Mouse (Mus musculus) lung, postnatal 0 days (tissue): ENCODE results near the gene Zfp512b. TPM values are rescaled to one million over a fixed set of nuclear protein-coding genes. Genes with fewer than 3 reads are reported as not detected.

Experiments used
- ATAC-seq: fragments of 200-750 bp; cut with Nextera tagmentation; 2 replicates; pipeline ENCODE4 v1.8.0; 2017; ENCODE audit warnings: moderate library complexity
- DNase-seq: peaks from one replicate; pipeline ENCODE4 v3.0.0-alpha.2; 2016; ENCODE audit warnings: low spot score
- H3K27ac ChIP-seq: fragments of 300-500 bp; sonication (generic); 2 replicates; pipeline ENCODE4 v1.5.1; 2014; ENCODE audit warnings: antibody characterized with exemption, mild to moderate bottlenecking, low read length, mixed read lengths
- H3K27me3 ChIP-seq: fragments of 300-500 bp; sonication (generic); replicated peaks from 2 replicates; pipeline ENCODE4 v1.6.1; 2014; ENCODE audit warnings: low read length, mixed read lengths; ENCODE audit not compliant: insufficient read depth
- H3K36me3 ChIP-seq: fragments of 300-500 bp; sonication (generic); 2 replicates; pipeline ENCODE4 v1.6.1; 2014; ENCODE audit warnings: low read length, mixed read lengths; ENCODE audit not compliant: insufficient read depth
- H3K4me1 ChIP-seq: fragments of 300-500 bp; sonication (generic); 2 replicates; pipeline ENCODE4 v1.6.1; 2014; ENCODE audit warnings: antibody characterized with exemption, low read depth, low read length, mixed read lengths; ENCODE audit not compliant: insufficient read depth
- H3K4me2 ChIP-seq: fragments of 300-500 bp; sonication (generic); replicated peaks from 2 replicates; pipeline ENCODE4 v1.6.1; 2014; ENCODE audit warnings: low read depth, mild to moderate bottlenecking, low read length, moderate library complexity, mixed read lengths
- H3K4me3 ChIP-seq: fragments of 300-500 bp; sonication (generic); 2 replicates; pipeline ENCODE4 v1.5.1; 2014; ENCODE audit warnings: low read depth, low read length
- H3K9ac ChIP-seq: fragments of 300-500 bp; sonication (generic); replicated peaks from 2 replicates; pipeline ENCODE4 v1.6.1; 2014; ENCODE audit warnings: low read depth, mild to moderate bottlenecking
- H3K9me3 ChIP-seq: fragments of 300-500 bp; sonication (generic); 2 replicates; pipeline ENCODE4 v1.6.1; 2016; ENCODE audit warnings: low read length, mixed read lengths
- CTCF ChIP-seq: IDR thresholded peaks from 2 replicates; pipeline ENCODE4 v1.5.1; 2016; ENCODE audit warnings: antibody characterized with exemption, mild to moderate bottlenecking
- EP300 ChIP-seq: IDR thresholded peaks from 2 replicates; pipeline ENCODE4 v1.6.1; 2016; ENCODE audit warnings: antibody characterized with exemption, mild to moderate bottlenecking, control low read depth
- WGBS: fragments of 180-500 bp; shearing (Covaris S2); extraction: QIAGEN DNeasy Blood & Tissue Kit; methylation state at CpG from one replicate; pipeline ENCODE4 v1.1.7; 2014; 5-methylcytosine and 5-hydroxymethylcytosine counted together
- polyA plus RNA-seq: library from polyadenylated mRNA; unstranded; fragments of >200 nt; fragmentation: Nextera tagmentation; extraction: Ambion mirVana; gene quantifications from 2 replicates; pipeline ENCODE4 v1.2.1, GENCODE M21; 2015

Gene Zfp512b
- polyA plus RNA-seq, 1 experiment from 2014 or later, result 24.4 TPM

DNA sequence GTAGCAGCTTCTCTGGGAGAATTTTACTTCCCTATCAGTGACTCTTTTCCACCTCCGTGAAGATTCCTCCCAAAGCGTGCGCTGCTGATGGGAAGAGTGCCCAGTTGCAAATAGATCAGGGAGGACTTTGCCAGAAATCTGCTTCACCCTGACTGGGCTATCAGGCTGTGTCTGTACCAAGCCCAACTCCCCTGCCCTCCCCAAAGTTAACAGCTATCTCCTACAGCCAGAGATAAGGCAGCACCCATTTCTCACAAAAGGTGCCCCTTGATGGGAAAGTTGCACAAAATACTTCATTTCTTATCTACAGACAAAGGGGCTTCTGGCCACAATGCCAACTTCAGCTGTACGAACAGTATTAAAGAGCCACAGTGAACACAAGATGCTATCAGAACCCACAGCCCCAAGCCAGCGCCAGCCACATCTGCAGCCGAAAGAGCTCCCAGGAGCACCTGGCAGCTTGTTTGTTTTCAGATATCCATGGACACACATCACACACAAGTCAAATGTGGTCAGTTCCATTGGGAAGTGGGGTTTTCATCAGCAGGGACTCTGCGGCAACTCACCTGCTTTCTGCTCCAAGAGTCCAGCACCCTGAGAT, 14.5 kb downstream of the Zfp512b start:
- H3K4me1 ChIP-seq, result peaks cover 9% of the 10 kb centered on the region
- DNase-seq, result no peak
- no peaks in the 10 kb centered on the region for H3K9me3 ChIP-seq
- peaks cover 12% of the 10 kb centered on the region; the same call in 1 of the 2 replicates for H3K36me3 ChIP-seq
- H3K27me3 ChIP-seq, result no peaks in the 10 kb centered on the region
- no peak overlapping the region for H3K4me3 ChIP-seq
- H3K27ac ChIP-seq, result no peak overlapping the region
- TF ChIP-seq CTCF, result no peak
- TF ChIP-seq EP300, result no peak
- ATAC-seq, result no peak
- H3K9ac ChIP-seq, result no peak overlapping the region
- H3K4me2 ChIP-seq, result no peak overlapping the region
- WGBS, result 70% methylated on average over 7 of the region's 7 CpGs

DNA sequence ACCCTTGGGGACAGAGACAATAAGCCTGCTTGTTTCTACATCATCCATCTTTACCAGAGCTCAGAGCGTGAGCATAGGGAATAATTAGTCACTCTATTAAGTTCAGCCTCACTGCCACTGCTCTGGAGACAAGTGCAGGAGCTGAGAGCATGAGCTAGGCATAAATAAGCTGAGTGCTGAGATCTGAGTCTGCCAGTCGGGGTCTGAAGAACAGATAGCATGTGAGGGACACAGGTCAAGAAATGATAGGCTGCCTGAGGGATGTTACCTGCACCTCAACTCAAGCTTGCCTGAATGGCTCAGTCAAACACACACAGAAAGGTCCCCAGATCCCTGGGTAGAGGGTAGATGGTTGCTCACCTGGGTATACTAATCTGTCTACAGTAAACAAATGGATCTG, 15.5 kb downstream of the Zfp512b start:
- 74% methylated on average over 2 of the region's 2 CpGs for WGBS
- Histone ChIP-seq H3K9me3 (no peaks in the 10 kb centered on the region), H3K36me3 (peaks cover 18% of the 10 kb centered on the region; the same call in 1 of the 2 replicates), H3K4me2 (no peak overlapping the region), H3K9ac (no peak overlapping the region), H3K27me3 (no peaks in the 10 kb centered on the region), H3K4me3 (no peak overlapping the region), H3K27ac (no peak overlapping the region), H3K4me1 (peaks cover 9% of the 10 kb centered on the region)
- DNase-seq (no peak), ATAC-seq (no peak)
- no peak for TF ChIP-seq EP300
- no peak for TF ChIP-seq CTCF

DNA sequence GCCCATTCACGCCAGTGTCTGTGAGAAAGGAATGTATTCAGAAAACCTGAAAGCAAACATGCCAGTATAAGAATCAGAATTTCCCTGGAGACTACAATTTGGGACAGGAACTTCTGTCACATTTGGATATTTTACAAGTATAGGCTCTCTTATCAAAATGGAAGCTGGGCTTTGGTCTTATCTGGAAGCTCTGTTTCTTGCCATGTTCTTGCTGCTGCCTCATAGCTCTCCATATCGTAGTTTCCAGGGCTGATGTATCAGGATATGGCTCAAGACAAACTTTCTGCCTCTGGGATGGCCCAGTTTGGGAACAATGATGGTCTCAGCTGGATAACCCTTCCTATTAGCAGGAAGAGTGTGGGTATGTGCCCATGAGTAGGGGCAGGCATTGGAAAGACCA, 16.0 kb downstream of the Zfp512b start:
- ATAC-seq, result no peak
- H3K4me3 ChIP-seq, result no peak overlapping the region
- H3K27me3 ChIP-seq, result no peaks in the 10 kb centered on the region
- no peak overlapping the region for H3K4me2 ChIP-seq
- TF ChIP-seq EP300 (no peak), CTCF (no peak)
- H3K4me1 ChIP-seq, result peaks cover 9% of the 10 kb centered on the region
- no peak overlapping the region for H3K27ac ChIP-seq
- no peak for DNase-seq
- WGBS, result 94% methylated on average over 2 of the region's 2 CpGs
- peaks cover 18% of the 10 kb centered on the region; the same call in 1 of the 2 replicates for H3K36me3 ChIP-seq
- H3K9ac ChIP-seq, result no peak overlapping the region
- H3K9me3 ChIP-seq, result no peaks in the 10 kb centered on the region

DNA sequence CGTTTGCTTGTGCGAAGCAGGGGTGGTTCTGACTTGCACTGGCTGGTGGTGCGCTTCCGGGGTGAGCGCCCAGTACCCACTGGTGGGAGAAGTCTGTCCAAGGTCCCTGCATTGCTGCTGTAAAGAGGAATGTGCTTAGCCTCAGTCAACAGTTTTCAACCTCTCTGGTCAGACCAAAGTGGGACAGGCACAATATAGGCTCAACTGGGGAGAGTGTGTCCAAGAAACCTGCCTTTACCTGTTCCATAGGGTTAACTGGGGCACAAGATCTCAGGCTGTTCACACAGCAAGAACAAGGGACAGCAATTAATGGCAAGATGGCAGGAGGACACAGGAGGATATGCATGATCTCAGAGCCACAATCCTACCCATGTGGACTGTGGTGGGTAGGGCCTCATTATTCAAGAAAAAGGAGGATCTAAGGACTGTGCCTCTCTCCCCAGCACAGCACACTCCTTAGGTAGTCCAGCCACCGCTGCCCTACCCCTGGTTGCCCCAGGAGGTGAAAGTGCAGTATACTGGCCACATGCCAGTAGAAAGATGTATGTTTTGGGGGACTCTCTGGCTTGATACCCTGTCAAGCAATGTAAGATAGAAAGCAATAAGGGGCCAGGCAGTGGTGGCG, 17.6 kb downstream of the Zfp512b start:
- WGBS, result 94% methylated on average over 7 of the region's 7 CpGs
- Histone ChIP-seq H3K36me3 (peaks cover 18% of the 10 kb centered on the region; the same call in 1 of the 2 replicates), H3K27me3 (no peaks in the 10 kb centered on the region), H3K27ac (no peak overlapping the region), H3K9me3 (no peaks in the 10 kb centered on the region), H3K4me1 (peaks cover under 1% of the 10 kb centered on the region; the same call in 1 of the 2 replicates), H3K9ac (no peak overlapping the region), H3K4me3 (no peak overlapping the region), H3K4me2 (no peak overlapping the region)
- TF ChIP-seq EP300, result no peak
- TF ChIP-seq CTCF, result no peak
- ATAC-seq (no peak), DNase-seq (no peak)

DNA sequence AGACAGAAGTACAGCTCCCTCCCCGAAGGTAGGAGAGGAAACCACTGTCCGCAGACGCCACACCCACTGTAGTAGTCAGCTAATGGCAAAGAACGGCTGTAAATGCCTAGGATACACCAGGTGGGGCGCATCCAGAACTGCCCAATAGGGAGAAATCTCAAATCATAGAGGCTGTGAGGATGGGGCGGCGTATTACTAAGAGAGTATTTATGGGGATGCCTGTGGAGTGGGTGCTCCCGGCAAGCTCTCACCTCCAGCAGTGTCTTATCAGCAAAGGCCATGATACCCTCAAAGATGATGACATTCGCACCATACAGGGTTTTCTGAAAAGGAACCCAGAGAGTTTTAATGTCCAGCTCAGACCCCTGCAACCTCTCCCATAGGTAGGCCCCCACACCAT, 18.6 kb downstream of the Zfp512b start:
- no peak overlapping the region for H3K4me3 ChIP-seq
- no peaks in the 10 kb centered on the region for H3K9me3 ChIP-seq
- DNase-seq (no peak), ATAC-seq (no peak)
- 85% methylated on average over 9 of the region's 9 CpGs for WGBS
- no peak overlapping the region for H3K9ac ChIP-seq
- no peak overlapping the region for H3K27ac ChIP-seq
- H3K4me2 ChIP-seq, result no peak overlapping the region
- H3K36me3 ChIP-seq, result peaks cover 18% of the 10 kb centered on the region; the same call in 1 of the 2 replicates
- TF ChIP-seq EP300 (no peak), CTCF (no peak)
- no peaks in the 10 kb centered on the region for H3K27me3 ChIP-seq
- no peaks in the 10 kb centered on the region for H3K4me1 ChIP-seq

GRCm38 (mm10) chr2:181572921-181573920, 19.4 kb downstream of the Zfp512b start:
- WGBS, result 91% methylated on average over 15 of the region's 15 CpGs
- H3K36me3 ChIP-seq, result peaks cover 18% of the 10 kb centered on the region; the same call in 1 of the 2 replicates
- DNase-seq (no peak), ATAC-seq (no peak)
- H3K27me3 ChIP-seq, result no peaks in the 10 kb centered on the region
- TF ChIP-seq EP300, result no peak
- no peak for TF ChIP-seq CTCF
- no peak overlapping the region for H3K27ac ChIP-seq
- no peaks in the 10 kb centered on the region for H3K9me3 ChIP-seq
- no peak overlapping the region for H3K9ac ChIP-seq
- no peak overlapping the region for H3K4me3 ChIP-seq
- H3K4me2 ChIP-seq, result no peak overlapping the region
- H3K4me1 ChIP-seq, result no peaks in the 10 kb centered on the region
